Mouse (Mus musculus) myocyte (in vitro differentiated cells): ENCODE results near the gene Plxna2.

ENCODE experiments used
- CEBPB ChIP-seq: IDR thresholded peaks from 2 replicates; pipeline ENCODE4 v1.6.1; 2011; ENCODE audit warnings: mild to moderate bottlenecking, moderate library complexity; ENCODE audit not compliant: poor library complexity, insufficient read depth, severe bottlenecking
- MYOD1 ChIP-seq, 3 experiments: IDR thresholded peaks; one replicate each; pipeline ENCODE4 v1.6.1; 2011; ENCODE audit warnings: control low read depth in 2 of 3, low read depth in 2 of 3, mild to moderate bottlenecking in 2 of 3, moderate library complexity in 1 of 3; ENCODE audit not compliant: insufficient read length in 2 of 3, control insufficient read depth in 1 of 3
- POLR2A ChIP-seq: IDR thresholded peaks from one replicate; pipeline ENCODE4 v1.6.1; 2011; ENCODE audit warnings: low read depth, mild to moderate bottlenecking, control low read depth, moderate library complexity; ENCODE audit not compliant: insufficient read length

GRCm38 (mm10) chr1:194613923-194614830 is 3.8 kb upstream of the Plxna2 start:
- no peak for TF ChIP-seq MYOD1 (IDR thresholded peaks at IDR 0.05; ENCODE audit: control insufficient read depth in 1 of 3, insufficient read length in 2 of 3, low read depth in 2 of 3)
- TF ChIP-seq CEBPB = no peak
- TF ChIP-seq POLR2A = no peak
